Mouse (Mus musculus) megakaryocyte, embryonic 14.5 days (primary cell): ENCODE results near the gene Auts2.

Experiments used
- FLI1 ChIP-seq: IDR thresholded peaks from 2 replicates; pipeline ENCODE4 v1.6.1; 2012; ENCODE audit warnings: low read length, inconsistent platforms, mixed read lengths
- GATA1 ChIP-seq: IDR thresholded peaks from 3 replicates; pipeline ENCODE4 v1.6.1; 2012; ENCODE audit warnings: mixed read lengths, low read length, inconsistent platforms, borderline replicate concordance

- no peak for TF ChIP-seq FLI1
- TF ChIP-seq GATA1 = no peak
Measured at GRCm38 (mm10) chr5:132540841-132541311, 2.3 kb downstream of the Auts2 start.
